Mouse (Mus musculus) forebrain, embryonic 12.5 days (tissue): ENCODE results near the gene Dupd1. TPM values are rescaled to one million over a fixed set of nuclear protein-coding genes. Genes with fewer than 3 reads are reported as not detected.
A peak's percentile ranks its signal among the peaks of the same experiment; 100 is the strongest.

ENCODE experiments used
- ATAC-seq: fragments of 200-750 bp; cut with Nextera tagmentation; 2 replicates; pipeline ENCODE4 v1.8.0; 2017; ENCODE audit warnings: moderate TSS enrichment; ENCODE audit not compliant: low FRiP score
- H3K27ac ChIP-seq: fragments of 300-500 bp; sonication (generic); 2 replicates; pipeline ENCODE4 v1.5.1; 2016; ENCODE audit warnings: mild to moderate bottlenecking
- H3K27me3 ChIP-seq: fragments of 300-500 bp; sonication (generic); 2 replicates; pipeline ENCODE4 v1.6.1; 2016; ENCODE audit warnings: mild to moderate bottlenecking
- H3K36me3 ChIP-seq: fragments of 300-500 bp; sonication (generic); replicated peaks from 2 replicates; pipeline ENCODE4 v1.6.1; 2016; ENCODE audit warnings: mild to moderate bottlenecking
- H3K4me1 ChIP-seq: fragments of 300-500 bp; sonication (generic); 2 replicates; pipeline ENCODE4 v1.6.1; 2016
- H3K4me2 ChIP-seq: fragments of 300-500 bp; sonication (generic); 2 replicates; pipeline ENCODE4 v1.6.1; 2016; ENCODE audit warnings: mild to moderate bottlenecking, moderate library complexity
- H3K4me3 ChIP-seq: fragments of 300-500 bp; sonication (generic); replicated peaks from 2 replicates; pipeline ENCODE4 v1.5.1; 2016; ENCODE audit warnings: mild to moderate bottlenecking
- H3K9ac ChIP-seq: fragments of 300-500 bp; sonication (generic); 2 replicates; pipeline ENCODE4 v1.6.1; 2016; ENCODE audit warnings: mild to moderate bottlenecking
- H3K9me3 ChIP-seq: fragments of 300-500 bp; sonication (generic); 2 replicates; pipeline ENCODE4 v1.6.1; 2016
- WGBS: fragments of 180-500 bp; shearing (Covaris S2); methylation state at CpG from one replicate; pipeline ENCODE4 v1.1.7; 2016; 5-methylcytosine and 5-hydroxymethylcytosine counted together
- polyA plus RNA-seq: library from polyadenylated mRNA; unstranded; fragments of >200 nt; fragmentation: Nextera tagmentation; extraction: Ambion mirVana; gene quantifications from 2 replicates; pipeline ENCODE4 v1.2.1, GENCODE M21; 2016

The Dupd1 gene
- polyA plus RNA-seq, 1 experiment from 2014 or later = not detected

- no peaks in the 10 kb centered on the region for H3K27me3 ChIP-seq
- no peak; the same call in 1 of the 2 replicates for ATAC-seq
- no peak overlapping the region for H3K27ac ChIP-seq
- H3K36me3 ChIP-seq = no peaks in the 10 kb centered on the region
- H3K4me2 ChIP-seq = no peak overlapping the region
- H3K9me3 ChIP-seq = 0 out of 2 replicates have a peak, but pooled peaks cover 5% of the 10 kb centered on the region
- 52% methylated on average over 17 of the region's 17 CpGs for WGBS
- peaks cover 17% of the 10 kb centered on the region for H3K4me1 ChIP-seq
- H3K9ac ChIP-seq = no peak overlapping the region
- no peak overlapping the region for H3K4me3 ChIP-seq
Observed at GRCm38 (mm10) chr14:21719646-21720383, 5.4 kb upstream of the Dupd1 start.

- Histone ChIP-seq H3K4me2 (no peak overlapping the region), H3K4me1 (peaks cover 7% of the 10 kb centered on the region; the same call in 1 of the 2 replicates), H3K9me3 (no peaks in the 10 kb centered on the region), H3K9ac (no peak overlapping the region), H3K4me3 (no peak overlapping the region), H3K36me3 (no peaks in the 10 kb centered on the region), H3K27me3 (0 out of 2 replicates have a peak, but pooled peaks cover 4% of the 10 kb centered on the region), H3K27ac (no peak overlapping the region)
- 84% methylated on average over 2 of the region's 2 CpGs for WGBS
- ATAC-seq = no peak
Observed at GRCm38 (mm10) chr14:21711231-21711630, 3.1 kb downstream of the Dupd1 start.

- 0 out of 2 replicates have a peak, but pooled peaks cover 2% of the 10 kb centered on the region for H3K27me3 ChIP-seq
- no peak overlapping the region for H3K27ac ChIP-seq
- no peaks in the 10 kb centered on the region for H3K9me3 ChIP-seq
- no peak for ATAC-seq
- H3K9ac ChIP-seq = no peak overlapping the region
- no peaks in the 10 kb centered on the region for H3K36me3 ChIP-seq
- WGBS = 58% methylated on average over 2 of the region's 2 CpGs
- H3K4me3 ChIP-seq = no peak overlapping the region
- peaks cover 7% of the 10 kb centered on the region; the same call in 1 of the 2 replicates for H3K4me1 ChIP-seq
- no peak overlapping the region for H3K4me2 ChIP-seq
Observed at GRCm38 (mm10) chr14:21709545-21709944, 4.8 kb downstream of the Dupd1 start.

GRCm38 (mm10) chr14:21706759-21707571 is 7.4 kb downstream of the Dupd1 start:
- no peak overlapping the region for H3K9ac ChIP-seq
- H3K9me3 ChIP-seq = no peaks in the 10 kb centered on the region
- no peaks in the 10 kb centered on the region for H3K27me3 ChIP-seq
- ATAC-seq = no peak
- no peaks in the 10 kb centered on the region for H3K36me3 ChIP-seq
- H3K4me1 ChIP-seq = peaks cover 7% of the 10 kb centered on the region; the same call in 1 of the 2 replicates
- H3K4me2 ChIP-seq = no peak overlapping the region
- no peak overlapping the region for H3K4me3 ChIP-seq
- WGBS = 61% methylated on average over 12 of the region's 12 CpGs
- H3K27ac ChIP-seq = no peak overlapping the region

DNA sequence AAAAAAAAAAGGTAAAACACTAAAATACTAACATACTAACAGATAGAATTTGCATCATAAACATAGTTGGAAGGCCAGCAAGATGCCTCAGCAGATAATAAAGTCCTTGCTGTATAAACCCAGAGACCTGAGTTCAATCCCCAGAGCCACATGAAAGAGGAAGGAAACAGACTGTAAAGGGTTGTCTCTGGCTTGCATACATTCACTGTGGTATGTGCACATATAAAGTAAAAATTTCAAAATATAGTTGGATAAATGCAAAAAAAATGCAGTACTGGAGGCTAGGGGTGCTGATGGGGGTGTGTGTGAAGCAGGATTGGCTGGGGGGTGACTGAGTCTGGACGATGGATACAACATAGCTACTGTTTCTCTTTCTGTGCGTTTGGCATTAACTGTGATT is 8.9 kb downstream of the Dupd1 start:
- no peak for ATAC-seq
- Histone ChIP-seq H3K9ac (no peak overlapping the region), H3K36me3 (no peaks in the 10 kb centered on the region), H3K9me3 (no peaks in the 10 kb centered on the region), H3K4me2 (no peak overlapping the region), H3K4me3 (no peak overlapping the region), H3K27ac (no peak overlapping the region), H3K4me1 (peaks cover 7% of the 10 kb centered on the region; the same call in 1 of the 2 replicates), H3K27me3 (no peaks in the 10 kb centered on the region)
- 89% methylated on average over 2 of the region's 2 CpGs for WGBS

- ATAC-seq = no peak
- Histone ChIP-seq H3K4me3 (no peak overlapping the region), H3K9me3 (no peaks in the 10 kb centered on the region), H3K27ac (no peak overlapping the region), H3K9ac (no peak overlapping the region), H3K36me3 (no peaks in the 10 kb centered on the region), H3K27me3 (no peaks in the 10 kb centered on the region), H3K4me1 (peaks cover 7% of the 10 kb centered on the region; the same call in 1 of the 2 replicates), H3K4me2 (no peak overlapping the region)
- WGBS = 89% methylated on average over 5 of the region's 5 CpGs
Observed at GRCm38 (mm10) chr14:21703255-21703654, 11.1 kb downstream of the Dupd1 start.

GRCm38 (mm10) chr14:21702691-21703090 is 11.7 kb downstream of the Dupd1 start:
- no peaks in the 10 kb centered on the region for H3K27me3 ChIP-seq
- no peaks in the 10 kb centered on the region for H3K9me3 ChIP-seq
- H3K36me3 ChIP-seq = no peaks in the 10 kb centered on the region
- H3K4me1 ChIP-seq = peaks cover 7% of the 10 kb centered on the region; the same call in 1 of the 2 replicates
- H3K4me3 ChIP-seq = no peak overlapping the region
- no peak overlapping the region for H3K4me2 ChIP-seq
- H3K9ac ChIP-seq = no peak overlapping the region
- no peak overlapping the region for H3K27ac ChIP-seq
- ATAC-seq = no peak
- WGBS = 94% methylated on average over 8 of the region's 8 CpGs

- Histone ChIP-seq H3K36me3 (no peaks in the 10 kb centered on the region), H3K9ac (no peak overlapping the region), H3K27ac (no peak overlapping the region), H3K9me3 (peaks cover 4% of the 10 kb centered on the region), H3K27me3 (no peaks in the 10 kb centered on the region), H3K4me1 (peaks cover 3% of the 10 kb centered on the region; the same call in 1 of the 2 replicates), H3K4me3 (no peak overlapping the region), H3K4me2 (no peak overlapping the region)
- ATAC-seq = no peak
- WGBS = 75% methylated on average over 7 of the region's 7 CpGs
Observed at GRCm38 (mm10) chr14:21696186-21696830, 18.1 kb downstream of the Dupd1 start.

GRCm38 (mm10) chr14:21695020-21695419 is 19.4 kb downstream of the Dupd1 start:
- no peak for ATAC-seq
- no peaks in the 10 kb centered on the region for H3K27me3 ChIP-seq
- no peak overlapping the region for H3K27ac ChIP-seq
- H3K4me1 ChIP-seq = peaks cover 3% of the 10 kb centered on the region; the same call in 1 of the 2 replicates
- H3K9me3 ChIP-seq = peaks cover 4% of the 10 kb centered on the region
- no peaks in the 10 kb centered on the region for H3K36me3 ChIP-seq
- H3K4me3 ChIP-seq = no peak overlapping the region
- no peak overlapping the region for H3K4me2 ChIP-seq
- 83% methylated on average over 6 of the region's 6 CpGs for WGBS
- H3K9ac ChIP-seq = no peak overlapping the region

GRCm38 (mm10) chr14:21691070-21691469 is 23.3 kb downstream of the Dupd1 start:
- ATAC-seq = no peak
- WGBS = 95% methylated on average over 3 of the region's 3 CpGs
- Histone ChIP-seq H3K27me3 (peaks cover 22% of the 10 kb centered on the region), H3K9ac (no peak overlapping the region), H3K4me1 (peaks cover 10% of the 10 kb centered on the region), H3K4me2 (no peak overlapping the region), H3K4me3 (no peak overlapping the region), H3K9me3 (peaks cover 4% of the 10 kb centered on the region), H3K27ac (no peak overlapping the region), H3K36me3 (no peaks in the 10 kb centered on the region)

- Histone ChIP-seq H3K9ac (0 out of 2 replicates have a peak overlapping the region, but pooled peaks have one; percentile 33), H3K4me2 (peak overlapping the region; percentile 53), H3K27ac (no peak overlapping the region), H3K27me3 (peaks cover 33% of the 10 kb centered on the region), H3K36me3 (no peaks in the 10 kb centered on the region), H3K4me3 (peak overlapping the region; percentile 28), H3K9me3 (no peaks in the 10 kb centered on the region), H3K4me1 (peaks cover 28% of the 10 kb centered on the region)
- ATAC-seq = 0 out of 2 replicates have a peak, but pooled peaks have one; percentile 18
- 9% methylated on average over 49 of the region's 49 CpGs for whole genome bisulfite sequencing
Observed at GRCm38 (mm10) chr14:21686376-21687279, 27.7 kb downstream of the Dupd1 start.
